Mouse (Mus musculus) C3H10T1/2 (cell line): Measurements from ENCODE around the gene Jade1. TPM values are rescaled to one million over a fixed set of nuclear protein-coding genes. Genes with fewer than 3 reads are reported as not detected.

Source experiments
- polyA plus RNA-seq, 2 experiments: library from polyadenylated mRNA; unstranded; fragments of >200 nt; fragmentation: generic; extraction: Trizol; gene quantifications; one replicate each; pipeline ENCODE4 v1.2.1; 2012; ENCODE audit warnings: missing spikeins in 2 of 2

Jade1 gene
- polyA plus RNA-seq: 1 to 10 TPM; 1.7 to 3.6 TPM

DNA sequence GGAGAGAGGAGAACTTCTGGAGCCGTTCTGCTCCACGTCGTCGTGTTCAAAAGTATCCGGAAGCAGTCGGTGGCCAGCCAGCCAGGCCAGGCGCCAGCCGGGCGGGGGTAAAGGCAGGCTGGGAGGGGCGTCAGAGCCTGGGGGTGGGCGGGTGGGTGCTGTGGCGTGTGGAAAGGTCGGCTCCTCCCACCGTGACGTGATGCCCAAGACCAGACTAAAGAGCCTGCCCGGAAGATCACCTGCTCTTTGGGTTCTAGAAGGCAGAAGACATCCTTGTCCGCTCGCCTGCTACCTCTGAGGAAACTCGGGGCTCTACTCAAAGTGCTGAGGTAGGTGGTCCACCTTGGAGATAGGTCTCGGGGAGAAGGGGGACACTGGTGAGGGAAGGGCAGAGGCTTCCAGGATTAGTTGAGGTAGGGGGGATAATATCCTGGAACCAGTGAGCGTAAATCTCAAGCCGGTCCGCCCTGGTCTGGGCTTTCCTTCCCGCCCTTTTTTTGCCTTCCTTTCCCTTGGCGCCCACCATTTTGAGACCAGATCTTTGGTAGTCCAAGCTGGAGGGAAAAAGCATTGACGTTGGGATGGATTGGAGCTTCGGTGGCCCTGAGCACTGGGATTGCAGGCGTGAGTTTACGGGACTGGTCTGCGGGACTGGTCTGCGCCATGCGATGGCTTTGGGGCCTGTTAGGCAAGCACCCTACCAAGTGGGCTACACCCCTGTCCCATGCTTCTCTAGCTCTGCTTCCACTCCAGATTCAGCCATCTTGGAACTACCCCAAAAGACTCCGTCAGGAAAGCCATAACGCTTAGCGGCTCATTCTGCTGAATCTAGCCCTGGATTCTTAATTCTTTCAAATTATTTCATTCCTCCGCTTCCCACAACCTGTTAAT, at the start of gene Jade1:
Gene Jade1 (plus strand): TSS at position 241 of the 891 bp plus-strand sequence.

Other genes starting within 250 kb of the Jade1 start
- gene Sclt1, start 186.8 kb downstream of the Jade1 start, polyA plus RNA-seq: 1 to 10 TPM in 1 of 2 experiments, under 1 TPM in 1; 0.16 to 1.3 TPM
- under 1 TPM; 0.04 to 0.45 TPM for gene D3Ertd751e, start 186.9 kb downstream of the Jade1 start, polyA plus RNA-seq